Mouse (Mus musculus): ENCODE results near the gene Themis2. TPM values are rescaled to one million over a fixed set of nuclear protein-coding genes. Genes with fewer than 3 reads are reported as not detected.
"Not testable (repeated sequence)": the region's sequence is repeated elsewhere in the genome, so short reads cannot be mapped to it uniquely, and the experiment has no call there.

Themis2 gene
- polyA plus RNA-seq, 1 experiment from 2014 or later: 0.38 TPM

DNA sequence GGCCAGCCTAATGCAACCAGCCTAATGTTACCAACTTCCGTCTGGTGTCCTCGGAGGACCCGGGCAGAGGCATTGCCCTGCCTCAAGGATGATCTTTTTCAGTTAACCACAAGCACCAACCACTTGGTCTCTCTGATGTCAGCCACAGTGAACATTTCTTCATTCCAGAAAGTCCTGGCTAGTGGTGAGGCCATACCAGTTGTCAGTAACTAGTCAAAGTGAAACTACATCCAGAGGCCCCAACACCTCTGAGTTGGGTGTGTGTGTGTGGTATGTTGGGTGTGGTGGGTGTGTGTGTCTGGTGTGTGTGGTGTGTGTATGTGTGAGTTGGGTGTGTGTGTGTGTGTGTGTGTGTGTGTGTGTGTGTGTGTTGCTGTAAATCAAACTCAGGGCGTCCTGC, 47.4 kb downstream of the Themis2 start:
- Histone ChIP-seq H3K9ac (ENCODE audit: low read depth, low read length) (no peak overlapping the region), H3K9me3 (replicated peaks; ENCODE audit: control insufficient read depth, low read length, poor library complexity, severe bottlenecking) (no peaks in the 10 kb centered on the region), H3K27ac (ENCODE audit: low read length) (no peak overlapping the region), H3K4me3 (ENCODE audit: low read depth, low read length) (no peak overlapping the region), H3K4me1 (ENCODE audit: control insufficient read depth, insufficient read depth, low read length) (0 out of 2 replicates have a peak, but pooled peaks cover 2% of the 10 kb centered on the region), H3K27me3 (ENCODE audit: control insufficient read depth, insufficient read depth, low read depth, low read length) (no peaks in the 10 kb centered on the region), H3K4me2 (ENCODE audit: low read length) (no peak overlapping the region), H3K36me3 (ENCODE audit: control insufficient read depth, insufficient read depth, low read length) (no peaks in the 10 kb centered on the region)
- 93% methylated on average over 4 of the region's 4 CpGs for WGBS
- ATAC-seq: no peak

DNA sequence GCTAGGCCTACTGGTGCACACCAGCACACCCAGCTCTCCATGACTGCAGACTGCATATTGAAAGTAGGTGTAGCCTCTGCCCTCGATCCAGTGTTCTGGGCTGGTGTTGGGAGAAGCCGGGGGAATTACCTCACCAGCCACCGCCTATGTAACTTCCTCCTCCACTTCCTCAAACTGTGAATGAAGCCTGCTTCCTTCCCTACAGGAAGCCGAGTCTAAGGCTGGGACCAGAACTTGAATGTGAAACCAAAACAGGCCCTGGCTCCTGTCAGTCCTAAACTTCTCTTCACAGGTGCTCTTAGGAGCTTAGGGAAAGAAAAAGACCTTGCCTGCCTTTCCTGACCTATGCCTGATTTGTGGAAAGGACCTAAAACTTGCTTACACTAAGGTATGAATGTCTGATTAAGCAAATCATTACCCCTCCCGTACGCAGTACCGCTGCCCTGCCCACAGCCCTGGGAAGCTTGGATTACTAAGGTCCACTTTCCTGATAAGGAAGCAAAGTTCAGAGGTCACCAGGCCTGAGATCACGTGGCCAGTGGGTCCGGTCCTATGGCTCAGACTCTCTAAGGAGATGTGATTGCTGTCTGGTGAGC, 48.4 kb downstream of the Themis2 start:
- Histone ChIP-seq H3K27me3 (ENCODE audit: control insufficient read depth, insufficient read depth, low read depth, low read length) (no peaks in the 10 kb centered on the region), H3K4me3 (ENCODE audit: low read depth, low read length) (no peak overlapping the region), H3K27ac (ENCODE audit: low read length) (no peak overlapping the region), H3K4me1 (ENCODE audit: control insufficient read depth, insufficient read depth, low read length) (0 out of 2 replicates have a peak, but pooled peaks cover 3% of the 10 kb centered on the region), H3K9ac (ENCODE audit: low read depth, low read length) (no peak overlapping the region), H3K9me3 (replicated peaks; ENCODE audit: control insufficient read depth, low read length, poor library complexity, severe bottlenecking) (no peaks in the 10 kb centered on the region), H3K36me3 (ENCODE audit: control insufficient read depth, insufficient read depth, low read length) (no peaks in the 10 kb centered on the region), H3K4me2 (ENCODE audit: low read length) (no peak overlapping the region)
- 70% methylated on average over 9 of the region's 9 CpGs for WGBS
- no peak for ATAC-seq

DNA sequence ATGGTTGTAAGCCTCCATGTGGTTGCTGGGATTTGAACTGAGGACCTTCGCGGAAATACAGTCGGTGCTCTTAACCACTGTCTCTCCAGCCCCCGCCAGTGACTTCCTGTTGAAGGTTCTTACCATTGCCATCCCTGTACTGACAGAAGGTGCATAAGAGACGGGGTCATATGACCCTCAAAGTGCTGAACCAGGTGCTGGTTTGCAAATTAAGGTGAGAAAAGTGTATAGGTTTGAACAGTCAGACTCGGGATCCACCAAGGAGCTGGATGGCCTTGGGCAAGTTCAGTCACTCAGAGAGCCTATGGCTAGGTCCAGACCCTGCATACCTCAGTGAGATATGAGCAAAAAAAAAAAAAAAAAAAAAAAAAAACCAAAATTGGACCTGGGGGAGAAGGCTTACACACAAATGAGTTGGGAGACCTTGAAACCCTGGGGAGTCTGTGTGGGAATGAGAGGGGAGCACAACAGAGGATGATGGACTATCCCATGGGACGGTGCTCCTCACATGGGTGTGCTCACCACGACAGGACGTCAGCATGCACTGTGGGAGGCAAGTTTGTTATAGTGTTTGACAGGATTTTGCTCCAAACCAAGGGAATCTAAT, 49.2 kb downstream of the Themis2 start:
- Histone ChIP-seq H3K4me2 (ENCODE audit: low read length) (no peak overlapping the region), H3K27ac (ENCODE audit: low read length) (no peak overlapping the region), H3K9me3 (replicated peaks; ENCODE audit: control insufficient read depth, low read length, poor library complexity, severe bottlenecking) (no peaks in the 10 kb centered on the region), H3K4me1 (ENCODE audit: control insufficient read depth, insufficient read depth, low read length) (0 out of 2 replicates have a peak, but pooled peaks cover 3% of the 10 kb centered on the region), H3K9ac (ENCODE audit: low read depth, low read length) (no peak overlapping the region), H3K36me3 (ENCODE audit: control insufficient read depth, insufficient read depth, low read length) (no peaks in the 10 kb centered on the region), H3K27me3 (ENCODE audit: control insufficient read depth, insufficient read depth, low read depth, low read length) (no peaks in the 10 kb centered on the region), H3K4me3 (ENCODE audit: low read depth, low read length) (no peak overlapping the region)
- 87% methylated on average over 9 of the region's 9 CpGs for WGBS
- no peak for ATAC-seq

DNA sequence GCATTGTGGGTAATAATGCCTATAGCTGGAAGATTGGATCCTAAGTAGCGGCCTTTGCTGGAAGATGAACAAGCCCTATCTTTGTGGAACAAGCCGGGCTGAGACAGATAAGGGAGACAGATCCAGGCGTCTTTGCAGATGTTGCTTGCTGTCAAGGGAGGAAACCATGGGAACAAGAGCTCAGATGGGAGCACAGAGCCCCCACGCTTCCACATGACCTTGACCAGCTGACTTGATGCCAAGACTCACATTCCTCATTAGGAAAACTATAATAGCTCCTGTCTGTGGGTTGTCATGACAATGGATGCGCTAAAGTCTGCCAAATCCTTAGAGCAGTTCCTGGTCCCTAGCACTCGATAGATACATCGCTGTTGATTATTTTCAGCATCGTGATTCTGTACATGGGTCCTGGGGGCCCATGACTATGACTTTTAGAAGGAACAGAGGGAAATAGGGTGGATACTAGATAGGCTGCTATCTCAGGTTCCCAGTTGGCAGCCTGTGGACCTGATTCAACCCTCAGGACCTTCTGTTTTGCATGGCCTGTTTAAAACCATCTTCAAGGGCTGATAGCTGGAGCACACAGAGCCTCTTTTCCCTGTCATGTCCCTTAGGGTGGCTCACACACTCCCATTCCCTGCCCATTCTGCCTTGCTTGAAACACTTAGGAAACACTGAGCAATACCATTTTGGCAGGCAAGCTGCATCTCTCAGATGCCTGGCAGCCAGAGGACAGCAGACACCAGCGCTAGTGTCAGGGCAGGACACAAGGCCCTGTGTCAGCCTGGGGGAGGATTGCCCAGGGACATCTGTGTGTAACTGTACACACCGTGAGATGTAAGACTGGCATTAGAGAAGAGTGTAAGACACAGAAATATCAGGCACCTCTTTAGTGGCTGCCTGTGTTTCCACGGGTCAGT, 51.9 kb downstream of the Themis2 start:
- Histone ChIP-seq H3K9me3 (replicated peaks; ENCODE audit: control insufficient read depth, low read length, poor library complexity, severe bottlenecking) (no peaks in the 10 kb centered on the region), H3K4me3 (ENCODE audit: low read depth, low read length) (no peak overlapping the region), H3K27ac (ENCODE audit: low read length) (peak overlapping the region; percentile 71), H3K4me1 (ENCODE audit: control insufficient read depth, insufficient read depth, low read length) (0 out of 2 replicates have a peak, but pooled peaks cover 3% of the 10 kb centered on the region), H3K36me3 (ENCODE audit: control insufficient read depth, insufficient read depth, low read length) (no peaks in the 10 kb centered on the region), H3K27me3 (ENCODE audit: control insufficient read depth, insufficient read depth, low read depth, low read length) (no peaks in the 10 kb centered on the region), H3K4me2 (ENCODE audit: low read length) (no peak overlapping the region), H3K9ac (ENCODE audit: low read depth, low read length) (no peak overlapping the region)
- WGBS: 54% methylated on average over 11 of the region's 11 CpGs
- ATAC-seq: peak; percentile 62

DNA sequence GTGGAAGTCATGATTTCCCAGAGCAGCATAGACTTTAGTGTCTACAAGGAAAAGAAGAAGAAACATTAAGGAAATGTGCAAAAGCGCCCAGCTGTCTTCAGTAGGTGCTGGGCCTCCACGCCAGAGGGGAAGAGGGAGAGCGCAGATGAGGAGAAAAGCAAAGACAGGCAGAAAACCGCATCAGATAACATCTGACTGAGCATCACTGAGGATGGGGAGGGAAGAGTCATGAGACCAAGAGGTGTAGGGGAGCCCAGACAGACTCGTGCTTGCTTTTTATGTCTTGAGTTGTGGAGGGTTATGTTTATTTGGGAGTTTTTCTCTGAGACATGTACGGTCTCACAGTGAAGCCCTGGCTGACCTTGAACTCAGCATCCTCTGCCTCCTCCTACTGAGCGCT, 54.7 kb downstream of the Themis2 start:
- WGBS: 96% methylated on average over 7 of the region's 7 CpGs
- Histone ChIP-seq H3K9ac (ENCODE audit: low read depth, low read length) (no peak overlapping the region), H3K36me3 (ENCODE audit: control insufficient read depth, insufficient read depth, low read length) (no peaks in the 10 kb centered on the region), H3K27me3 (ENCODE audit: control insufficient read depth, insufficient read depth, low read depth, low read length) (no peaks in the 10 kb centered on the region), H3K4me1 (ENCODE audit: control insufficient read depth, insufficient read depth, low read length) (0 out of 2 replicates have a peak, but pooled peaks cover 3% of the 10 kb centered on the region), H3K27ac (ENCODE audit: low read length) (no peak overlapping the region), H3K4me3 (ENCODE audit: low read depth, low read length) (no peak overlapping the region), H3K4me2 (ENCODE audit: low read length) (no peak overlapping the region), H3K9me3 (replicated peaks; ENCODE audit: control insufficient read depth, low read length, poor library complexity, severe bottlenecking) (no peaks in the 10 kb centered on the region)
- no peak for ATAC-seq

DNA sequence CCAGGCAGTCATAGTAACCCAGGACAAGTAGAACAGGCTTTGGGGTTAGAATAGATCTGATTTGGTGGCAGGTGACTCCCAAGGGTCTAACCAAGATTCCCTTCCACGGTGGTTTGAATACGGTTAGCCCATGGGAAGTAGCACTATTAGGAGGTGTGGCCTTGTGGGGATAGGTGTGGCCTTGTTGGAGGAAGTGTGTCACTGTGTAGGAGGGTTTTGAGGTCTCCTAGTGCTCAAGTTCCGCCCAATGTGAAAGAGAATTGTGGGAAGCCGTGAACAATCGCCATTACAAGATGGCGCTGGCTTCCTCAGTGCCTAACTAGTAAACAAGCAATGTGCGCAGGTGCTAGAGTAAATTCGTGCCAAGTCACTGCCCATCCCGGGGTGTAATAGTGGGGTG, 59.0 kb downstream of the Themis2 start:
- H3K27ac ChIP-seq (ENCODE audit: low read length); H3K9me3 ChIP-seq (replicated peaks; ENCODE audit: control insufficient read depth, low read length, poor library complexity, severe bottlenecking); H3K36me3 ChIP-seq (ENCODE audit: control insufficient read depth, insufficient read depth, low read length); H3K4me2 ChIP-seq (ENCODE audit: low read length); H3K4me3 ChIP-seq (ENCODE audit: low read depth, low read length); H3K27me3 ChIP-seq (ENCODE audit: control insufficient read depth, insufficient read depth, low read depth, low read length); H3K9ac ChIP-seq (ENCODE audit: low read depth, low read length); H3K4me1 ChIP-seq (ENCODE audit: control insufficient read depth, insufficient read depth, low read length); ATAC-seq: not testable (repeated sequence)
- WGBS: 95% methylated on average over 9 of the region's 9 CpGs

DNA sequence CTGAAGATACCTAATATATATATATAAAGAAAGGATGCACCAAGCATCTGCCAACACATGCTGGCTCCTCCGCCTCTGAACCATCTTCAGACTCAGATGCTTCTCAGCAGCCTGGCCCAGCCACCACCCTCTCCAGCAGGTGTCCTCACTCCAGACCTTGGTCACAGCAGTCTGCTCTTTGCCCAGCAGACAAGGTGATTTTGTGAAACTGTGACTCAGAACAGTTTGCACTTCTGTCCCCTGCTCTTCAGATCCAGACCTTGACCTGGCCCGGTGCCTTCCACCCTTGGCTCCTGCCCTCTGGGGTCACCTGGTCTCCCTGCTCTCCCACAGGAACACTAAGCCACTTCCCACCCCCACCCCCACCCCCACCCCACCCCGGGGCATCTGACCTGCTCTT, 60.3 kb downstream of the Themis2 start:
- WGBS: 77% methylated on average over 3 of the region's 3 CpGs
- Histone ChIP-seq H3K4me3 (ENCODE audit: low read depth, low read length) (no peak overlapping the region), H3K4me1 (ENCODE audit: control insufficient read depth, insufficient read depth, low read length) (peaks cover 3% of the 10 kb centered on the region), H3K4me2 (ENCODE audit: low read length) (no peak overlapping the region), H3K36me3 (ENCODE audit: control insufficient read depth, insufficient read depth, low read length) (no peaks in the 10 kb centered on the region), H3K27ac (ENCODE audit: low read length) (no peak overlapping the region), H3K27me3 (ENCODE audit: control insufficient read depth, insufficient read depth, low read depth, low read length) (no peaks in the 10 kb centered on the region), H3K9me3 (replicated peaks; ENCODE audit: control insufficient read depth, low read length, poor library complexity, severe bottlenecking) (no peaks in the 10 kb centered on the region), H3K9ac (ENCODE audit: low read depth, low read length) (no peak overlapping the region)
- ATAC-seq: no peak

DNA sequence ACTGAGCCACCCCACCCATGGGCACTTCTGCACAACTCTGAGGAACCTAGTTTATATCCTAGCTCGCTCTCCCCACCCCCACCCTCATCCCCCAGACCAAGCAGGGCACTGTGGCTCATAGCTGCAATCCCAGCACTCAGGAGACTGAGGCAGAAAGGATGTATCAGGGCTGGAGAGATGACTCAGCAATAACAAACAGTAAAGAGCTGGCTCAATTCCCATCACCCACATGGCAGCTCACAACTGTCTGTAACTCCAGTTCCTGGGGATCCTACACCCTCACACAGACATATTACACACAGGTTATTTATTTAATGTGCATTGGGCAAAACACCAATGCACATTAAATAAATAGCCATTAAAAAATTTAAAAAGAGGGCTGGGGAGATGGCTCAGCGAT, 60.8 kb downstream of the Themis2 start:
- H3K9me3 ChIP-seq (replicated peaks; ENCODE audit: control insufficient read depth, low read length, poor library complexity, severe bottlenecking): no peaks in the 10 kb centered on the region
- 73% methylated on average over 2 of the region's 2 CpGs for WGBS
- H3K4me1 ChIP-seq (ENCODE audit: control insufficient read depth, insufficient read depth, low read length): peaks cover 3% of the 10 kb centered on the region
- no peak overlapping the region for H3K27ac ChIP-seq (ENCODE audit: low read length)
- no peaks in the 10 kb centered on the region for H3K27me3 ChIP-seq (ENCODE audit: control insufficient read depth, insufficient read depth, low read depth, low read length)
- H3K4me3 ChIP-seq (ENCODE audit: low read depth, low read length): no peak overlapping the region
- H3K4me2 ChIP-seq (ENCODE audit: low read length): no peak overlapping the region
- ATAC-seq: no peak
- no peaks in the 10 kb centered on the region for H3K36me3 ChIP-seq (ENCODE audit: control insufficient read depth, insufficient read depth, low read length)
- H3K9ac ChIP-seq (ENCODE audit: low read depth, low read length): no peak overlapping the region

DNA sequence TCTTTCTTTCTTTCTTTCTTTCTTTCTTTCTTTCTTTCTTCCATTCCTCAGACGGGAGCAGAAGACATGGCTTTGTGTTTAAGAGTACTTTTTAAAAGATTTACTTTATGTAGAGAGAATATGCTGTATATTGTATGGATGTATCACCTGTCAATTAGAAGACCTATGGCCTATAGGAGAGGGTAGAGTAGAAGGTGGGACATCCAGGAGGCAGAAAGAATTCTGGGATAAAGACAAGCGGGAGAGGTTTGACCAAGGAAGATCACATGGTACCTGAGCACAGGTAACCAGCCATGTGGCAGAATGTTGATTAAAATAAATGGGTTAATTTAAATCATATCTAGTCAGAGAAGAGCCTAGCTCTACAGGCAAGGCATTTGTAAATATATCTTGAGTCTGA, 61.4 kb downstream of the Themis2 start:
- 98% methylated on average over 2 of the region's 2 CpGs for WGBS
- Histone ChIP-seq H3K9me3 (replicated peaks; ENCODE audit: control insufficient read depth, low read length, poor library complexity, severe bottlenecking) (no peaks in the 10 kb centered on the region), H3K27ac (ENCODE audit: low read length) (no peak overlapping the region), H3K4me2 (ENCODE audit: low read length) (no peak overlapping the region), H3K4me1 (ENCODE audit: control insufficient read depth, insufficient read depth, low read length) (peaks cover 3% of the 10 kb centered on the region), H3K9ac (ENCODE audit: low read depth, low read length) (no peak overlapping the region), H3K4me3 (ENCODE audit: low read depth, low read length) (no peak overlapping the region), H3K36me3 (ENCODE audit: control insufficient read depth, insufficient read depth, low read length) (no peaks in the 10 kb centered on the region), H3K27me3 (ENCODE audit: control insufficient read depth, insufficient read depth, low read depth, low read length) (no peaks in the 10 kb centered on the region)
- no peak for ATAC-seq
